Mouse (Mus musculus): Measurements from ENCODE around the gene Rai14. TPM values are rescaled to one million over a fixed set of nuclear protein-coding genes. Genes with fewer than 3 reads are reported as not detected.
A peak's percentile ranks its signal among the peaks of the same experiment; 100 is the strongest.

Rai14 gene
- polyA plus RNA-seq, 1 experiment from 2014 or later, result 13.8 TPM

DNA sequence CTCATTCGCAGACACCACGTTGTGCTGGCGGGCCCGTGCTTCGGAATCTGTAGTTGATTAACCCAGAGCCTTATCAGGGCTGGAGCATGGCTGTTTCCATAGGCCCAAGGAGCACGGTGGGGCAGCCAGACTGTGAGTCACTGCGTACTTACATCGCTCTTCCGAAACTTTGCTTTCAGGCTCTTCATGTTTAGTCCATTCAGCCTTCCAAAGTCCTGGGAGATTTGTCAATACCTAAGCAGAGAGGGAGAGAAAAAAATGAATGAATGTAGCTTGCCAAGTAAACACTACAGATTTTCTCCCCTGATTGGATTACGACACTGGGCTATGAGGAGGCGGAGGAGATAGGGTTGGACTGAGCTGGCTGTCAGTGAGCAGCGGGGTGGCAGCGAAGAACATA is 24.2 kb downstream of the Rai14 start:
- H3K27me3 ChIP-seq, result no peaks in the 10 kb centered on the region
- H3K9me3 ChIP-seq (replicated peaks), result no peaks in the 10 kb centered on the region
- no peaks in the 10 kb centered on the region for H3K36me3 ChIP-seq
- 42% methylated on average over 13 of the region's 13 CpGs for WGBS
- peaks cover 17% of the 10 kb centered on the region for H3K4me1 ChIP-seq (replicated peaks)
- peak overlapping the region; percentile 39 for H3K27ac ChIP-seq
- H3K4me3 ChIP-seq, result no peak overlapping the region
- ATAC-seq (replicated peaks; ENCODE audit: insufficient number of reproducible peaks, insufficient read depth, low FRiP score, low read depth), result peak; percentile 53; the same call in 1 of the 2 replicates
- peak overlapping the region; percentile 21 for H3K4me2 ChIP-seq
- no peak overlapping the region for H3K9ac ChIP-seq

DNA sequence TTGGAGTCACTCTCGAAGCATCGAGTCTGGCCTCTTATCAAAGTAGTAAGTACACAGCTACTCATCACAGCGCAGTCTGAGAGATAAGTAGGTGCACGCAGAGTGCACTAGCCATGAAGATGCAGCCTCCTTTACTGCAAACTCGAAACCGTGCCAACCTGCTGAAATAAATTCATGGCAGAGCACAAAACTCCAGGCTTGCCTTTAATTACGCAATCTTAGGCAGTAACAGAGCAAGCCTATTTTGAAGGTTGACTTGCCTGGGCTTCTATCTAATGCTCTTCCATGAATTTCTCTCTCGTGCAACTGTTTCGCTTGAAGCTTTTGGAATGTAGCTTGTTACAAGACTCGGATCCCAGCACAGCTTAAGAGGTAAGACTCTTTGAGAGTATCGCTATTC is 25.1 kb downstream of the Rai14 start:
- Histone ChIP-seq H3K27me3 (no peaks in the 10 kb centered on the region), H3K9me3 (replicated peaks) (no peaks in the 10 kb centered on the region), H3K9ac (no peak overlapping the region), H3K27ac (no peak overlapping the region), H3K4me1 (replicated peaks) (peaks cover 17% of the 10 kb centered on the region), H3K36me3 (no peaks in the 10 kb centered on the region), H3K4me2 (no peak overlapping the region), H3K4me3 (no peak overlapping the region)
- ATAC-seq (replicated peaks; ENCODE audit: insufficient number of reproducible peaks, insufficient read depth, low FRiP score, low read depth), result no peak
- WGBS, result 55% methylated on average over 11 of the region's 11 CpGs

DNA sequence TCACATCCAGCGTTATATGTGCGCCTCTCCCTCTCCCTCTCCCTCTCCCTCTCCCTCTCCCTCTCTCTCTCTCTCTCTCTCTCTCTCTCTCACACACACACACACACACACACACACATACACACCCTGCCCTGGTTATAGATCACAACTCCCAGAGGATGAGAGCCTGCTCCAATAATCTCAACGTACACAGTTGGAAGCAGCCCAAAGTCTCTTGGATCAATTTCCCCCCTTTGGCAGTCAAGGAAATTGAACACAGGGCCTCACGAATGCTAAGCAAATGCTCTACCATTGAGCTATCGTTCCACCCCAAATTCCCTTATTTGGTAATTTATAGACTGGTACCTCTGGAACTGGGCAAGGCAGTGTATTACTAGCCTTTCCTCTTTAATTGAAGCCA is 25.7 kb downstream of the Rai14 start:
- H3K27me3 ChIP-seq, result no peaks in the 10 kb centered on the region
- no peak overlapping the region for H3K9ac ChIP-seq
- no peaks in the 10 kb centered on the region for H3K36me3 ChIP-seq
- H3K4me2 ChIP-seq, result no peak overlapping the region
- ATAC-seq (replicated peaks; ENCODE audit: insufficient number of reproducible peaks, insufficient read depth, low FRiP score, low read depth), result no peak
- WGBS, result 69% methylated on average over 5 of the region's 5 CpGs
- H3K27ac ChIP-seq, result no peak overlapping the region
- no peaks in the 10 kb centered on the region for H3K9me3 ChIP-seq (replicated peaks)
- H3K4me3 ChIP-seq, result no peak overlapping the region
- H3K4me1 ChIP-seq (replicated peaks), result peaks cover 17% of the 10 kb centered on the region

DNA sequence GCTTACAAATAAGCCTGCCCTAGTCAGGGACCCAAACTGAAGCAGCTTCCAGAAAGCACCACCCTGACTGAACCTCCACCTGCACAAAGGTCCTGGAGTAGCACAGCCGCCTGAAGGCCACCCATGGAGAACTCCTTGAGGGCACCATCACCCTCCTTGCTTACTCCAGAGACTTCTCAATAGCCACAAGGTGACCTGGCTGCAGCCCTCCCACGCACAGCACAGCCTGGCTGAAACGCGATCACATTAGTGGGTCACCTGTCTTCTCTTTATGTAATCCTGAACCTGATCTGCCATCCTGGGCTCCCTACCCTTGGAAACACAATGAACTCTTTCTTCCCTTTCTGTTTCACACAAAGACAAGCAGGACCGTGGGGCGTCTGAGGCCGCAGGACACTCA is 27.1 kb downstream of the Rai14 start:
- Histone ChIP-seq H3K9ac (no peak overlapping the region), H3K27ac (no peak overlapping the region), H3K4me1 (replicated peaks) (peaks cover 17% of the 10 kb centered on the region), H3K4me2 (no peak overlapping the region), H3K4me3 (no peak overlapping the region), H3K9me3 (replicated peaks) (no peaks in the 10 kb centered on the region), H3K36me3 (no peaks in the 10 kb centered on the region), H3K27me3 (no peaks in the 10 kb centered on the region)
- ATAC-seq (replicated peaks; ENCODE audit: insufficient number of reproducible peaks, insufficient read depth, low FRiP score, low read depth), result no peak
- WGBS, result 83% methylated on average over 7 of the region's 7 CpGs

DNA sequence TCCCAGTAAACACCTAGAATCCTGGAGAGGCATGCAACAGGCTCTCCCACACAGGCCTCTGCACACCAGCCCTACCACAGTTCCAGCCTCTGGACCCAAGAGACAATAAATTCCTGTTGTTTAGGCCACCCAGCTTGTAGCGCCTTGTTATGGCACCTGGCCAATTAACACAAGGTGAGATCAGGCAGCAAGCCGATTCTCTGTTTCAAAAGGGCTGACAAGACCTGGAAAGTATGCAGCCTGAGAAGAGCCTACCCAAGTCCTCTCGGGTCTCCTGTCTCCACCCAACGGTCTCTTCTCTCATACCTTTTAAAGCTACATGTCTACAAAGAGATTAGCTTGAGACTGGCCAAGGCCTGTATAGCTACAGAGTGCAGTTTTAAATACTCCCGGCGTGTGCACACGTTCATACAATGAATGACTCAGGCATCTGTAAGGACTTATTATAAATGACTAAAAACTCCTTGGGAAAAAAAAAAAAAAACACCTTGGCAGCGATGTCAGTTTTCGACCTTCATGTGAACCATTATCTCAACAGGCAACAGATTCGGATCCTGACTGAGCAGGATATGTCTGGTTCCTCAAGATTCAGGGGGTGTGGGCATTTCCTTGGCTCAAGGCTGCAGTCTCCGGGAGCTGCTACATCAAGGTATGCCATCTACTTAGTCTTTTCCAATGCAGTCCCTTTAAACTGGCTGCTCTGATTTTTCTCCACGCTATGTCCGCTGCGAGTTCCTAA is 28.6 kb downstream of the Rai14 start:
- Histone ChIP-seq H3K4me2 (no peak overlapping the region), H3K27me3 (no peaks in the 10 kb centered on the region), H3K27ac (no peak overlapping the region; the same call in 1 of the 2 replicates), H3K4me3 (no peak overlapping the region), H3K4me1 (replicated peaks) (peaks cover 17% of the 10 kb centered on the region), H3K36me3 (no peaks in the 10 kb centered on the region), H3K9me3 (replicated peaks) (no peaks in the 10 kb centered on the region), H3K9ac (no peak overlapping the region)
- no peak for ATAC-seq (replicated peaks; ENCODE audit: insufficient number of reproducible peaks, insufficient read depth, low FRiP score, low read depth)
- 56% methylated on average over 14 of the region's 14 CpGs for WGBS

DNA sequence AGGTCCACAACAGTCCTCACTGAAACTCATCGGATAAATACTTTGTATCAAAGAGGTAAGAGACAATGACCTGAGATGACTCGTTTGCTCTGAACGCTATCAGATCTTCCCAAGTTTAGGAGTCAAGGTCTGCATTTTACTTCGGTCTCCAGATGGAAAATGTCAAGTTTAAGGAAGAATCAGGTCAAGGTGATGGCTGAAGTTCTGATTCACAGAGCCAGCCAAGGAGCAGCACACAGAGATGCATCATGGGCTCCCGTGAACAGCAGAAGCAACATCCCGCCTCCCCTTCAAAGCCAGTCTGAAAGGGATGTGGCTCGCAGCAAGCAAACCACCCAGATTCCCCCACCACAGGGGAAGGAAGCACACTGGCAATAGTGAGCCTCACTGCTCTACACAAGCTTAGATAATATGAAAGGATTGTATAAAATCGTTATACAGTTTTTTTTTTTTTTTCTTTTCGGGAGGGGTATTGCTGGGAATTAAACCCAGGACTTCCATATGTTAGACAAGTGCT is 30.7 kb downstream of the Rai14 start:
- no peaks in the 10 kb centered on the region for H3K36me3 ChIP-seq
- no peak overlapping the region for H3K4me3 ChIP-seq
- WGBS, result 80% methylated on average over 9 of the region's 9 CpGs
- no peak overlapping the region for H3K27ac ChIP-seq
- no peak overlapping the region for H3K4me2 ChIP-seq
- H3K4me1 ChIP-seq (replicated peaks), result peaks cover 10% of the 10 kb centered on the region
- no peak overlapping the region for H3K9ac ChIP-seq
- H3K9me3 ChIP-seq (replicated peaks), result no peaks in the 10 kb centered on the region
- H3K27me3 ChIP-seq, result no peaks in the 10 kb centered on the region
- ATAC-seq (replicated peaks; ENCODE audit: insufficient number of reproducible peaks, insufficient read depth, low FRiP score, low read depth), result no peak

DNA sequence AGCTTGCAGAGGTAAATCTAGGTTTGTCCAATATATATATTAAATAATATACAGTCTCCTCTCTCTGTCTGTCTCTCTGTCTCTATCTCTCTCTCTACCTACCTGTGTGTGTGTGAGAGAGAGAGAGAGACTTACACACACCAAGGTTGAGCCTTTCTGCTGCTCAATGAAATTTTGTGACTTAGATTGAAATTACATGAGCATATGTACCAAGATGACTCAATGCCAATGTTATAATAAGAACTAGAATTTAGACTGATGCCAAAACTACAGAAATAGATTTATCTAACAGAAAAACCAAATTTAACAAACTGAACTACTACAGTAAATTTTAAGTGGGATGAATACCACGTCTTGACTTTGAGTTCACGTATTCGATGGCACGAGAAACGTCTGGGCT is 33.9 kb downstream of the Rai14 start:
- H3K36me3 ChIP-seq, result no peaks in the 10 kb centered on the region
- H3K4me3 ChIP-seq, result no peak overlapping the region
- H3K9ac ChIP-seq, result no peak overlapping the region
- WGBS, result 81% methylated on average over 5 of the region's 5 CpGs
- no peaks in the 10 kb centered on the region for H3K9me3 ChIP-seq (replicated peaks)
- ATAC-seq (replicated peaks; ENCODE audit: insufficient number of reproducible peaks, insufficient read depth, low FRiP score, low read depth), result no peak
- H3K4me2 ChIP-seq, result no peak overlapping the region
- H3K27me3 ChIP-seq, result no peaks in the 10 kb centered on the region
- H3K27ac ChIP-seq, result no peak overlapping the region
- H3K4me1 ChIP-seq (replicated peaks), result peaks cover 3% of the 10 kb centered on the region

DNA sequence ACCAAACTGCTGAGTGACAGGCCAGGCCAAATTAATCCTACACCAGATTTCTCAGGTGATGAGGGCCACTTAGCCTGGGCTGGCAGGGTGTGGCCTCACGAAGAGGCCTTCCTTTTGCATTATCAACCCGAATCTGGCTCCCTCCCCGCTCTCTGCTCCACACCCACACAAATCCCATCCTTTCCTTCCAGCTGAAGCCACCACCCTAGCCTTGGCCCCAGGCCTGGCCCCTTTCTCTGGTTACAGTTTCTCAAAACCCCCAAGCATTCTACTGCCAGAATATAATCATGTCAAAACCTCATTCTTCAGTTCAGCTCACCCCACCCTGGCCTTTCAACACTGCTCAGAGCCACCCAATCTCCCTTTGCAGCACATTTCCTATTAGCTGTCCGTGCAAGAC is 34.9 kb downstream of the Rai14 start:
- Histone ChIP-seq H3K36me3 (no peaks in the 10 kb centered on the region), H3K27ac (no peak overlapping the region), H3K9me3 (replicated peaks) (no peaks in the 10 kb centered on the region), H3K4me3 (no peak overlapping the region), H3K4me1 (replicated peaks) (peaks cover 2% of the 10 kb centered on the region; the same call in 1 of the 2 replicates), H3K4me2 (no peak overlapping the region), H3K9ac (no peak overlapping the region), H3K27me3 (no peaks in the 10 kb centered on the region)
- ATAC-seq (replicated peaks; ENCODE audit: insufficient number of reproducible peaks, insufficient read depth, low FRiP score, low read depth), result no peak
- WGBS, result 56% methylated on average over 4 of the region's 4 CpGs

DNA sequence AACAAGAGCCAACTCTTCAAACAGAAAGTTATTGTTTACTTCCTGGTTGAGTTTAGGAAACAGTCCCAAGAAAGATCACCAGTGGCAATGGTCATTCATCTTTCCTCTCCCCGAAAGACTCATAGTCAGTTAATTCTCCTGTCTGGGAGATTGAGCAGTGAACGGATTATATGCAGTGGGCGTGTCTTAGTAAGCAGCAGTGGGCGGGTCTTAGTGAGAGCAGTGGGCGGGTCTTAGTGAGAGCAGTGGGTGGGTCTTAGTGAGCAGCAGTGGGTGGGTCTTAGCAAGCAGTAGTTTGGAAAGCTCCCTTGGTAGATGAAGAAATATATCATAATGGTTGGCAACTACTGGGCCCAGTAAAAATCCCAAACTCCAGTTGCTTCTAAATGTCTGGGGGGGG is 38.6 kb downstream of the Rai14 start:
- H3K27me3 ChIP-seq, result peaks cover 18% of the 10 kb centered on the region

DNA sequence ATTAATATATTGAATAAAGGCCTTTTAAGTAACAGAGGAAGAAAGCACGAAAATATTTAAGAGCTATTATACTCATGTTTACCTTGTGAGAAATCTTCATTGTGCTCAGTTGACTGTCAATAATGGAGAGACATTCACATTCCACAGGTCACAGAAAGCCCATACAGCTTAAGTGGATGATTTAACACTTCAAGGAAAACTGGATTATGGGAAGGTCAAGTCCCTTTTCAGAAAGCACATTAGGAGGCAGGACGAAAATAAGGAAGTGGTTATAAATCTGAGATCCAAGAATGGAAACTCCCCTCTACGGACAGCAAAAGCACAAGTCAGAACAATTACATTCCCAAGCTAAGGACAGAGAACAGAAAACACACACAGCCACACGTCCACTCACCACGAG is 41.5 kb downstream of the Rai14 start:
- H3K4me3 ChIP-seq, result no peak overlapping the region
- WGBS, result 56% methylated on average over 5 of the region's 5 CpGs
- H3K9me3 ChIP-seq (replicated peaks), result no peaks in the 10 kb centered on the region
- no peak overlapping the region; the same call in 1 of the 2 replicates for H3K27ac ChIP-seq
- H3K4me2 ChIP-seq, result no peak overlapping the region
- no peak overlapping the region for H3K9ac ChIP-seq
- no peaks in the 10 kb centered on the region for H3K36me3 ChIP-seq
- peaks cover 37% of the 10 kb centered on the region for H3K27me3 ChIP-seq
- peaks cover 25% of the 10 kb centered on the region for H3K4me1 ChIP-seq (replicated peaks)
- ATAC-seq (replicated peaks; ENCODE audit: insufficient number of reproducible peaks, insufficient read depth, low FRiP score, low read depth), result no peak

More for the DNA sequence above, 38.6 kb downstream of the Rai14 start:
- no peaks in the 10 kb centered on the region for H3K9me3 ChIP-seq (replicated peaks)
- no peak for ATAC-seq (replicated peaks; ENCODE audit: insufficient number of reproducible peaks, insufficient read depth, low FRiP score, low read depth)
- H3K27ac ChIP-seq, result no peak overlapping the region
- no peak overlapping the region for H3K4me2 ChIP-seq
- 78% methylated on average over 5 of the region's 5 CpGs for WGBS
- H3K9ac ChIP-seq, result no peak overlapping the region
- no peak overlapping the region for H3K4me3 ChIP-seq
- H3K4me1 ChIP-seq (replicated peaks), result peaks cover 17% of the 10 kb centered on the region
- H3K36me3 ChIP-seq, result no peaks in the 10 kb centered on the region

DNA sequence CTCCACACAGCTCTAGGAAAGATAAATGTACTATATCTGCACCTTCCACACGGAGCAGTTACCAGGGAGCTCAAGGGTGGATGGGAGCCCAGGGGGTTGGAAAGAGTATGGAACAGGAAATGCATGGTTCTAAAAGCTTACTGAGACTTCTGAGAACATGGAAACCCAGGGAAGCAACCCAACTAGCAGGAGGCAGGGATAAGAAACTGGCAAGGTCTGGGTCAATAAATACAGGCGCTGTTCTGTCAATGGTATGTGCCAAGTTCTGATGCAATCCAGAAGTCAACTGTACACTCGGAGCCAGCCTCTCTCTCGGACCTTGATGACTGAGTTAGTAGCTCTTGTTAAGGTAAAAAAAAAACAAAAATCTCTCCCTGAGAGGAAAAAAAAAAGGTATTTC is 42.6 kb downstream of the Rai14 start:
- Histone ChIP-seq H3K27ac (peak overlapping the region; percentile 26; the same call in 1 of the 2 replicates), H3K9me3 (replicated peaks) (no peaks in the 10 kb centered on the region), H3K4me1 (replicated peaks) (peaks cover 34% of the 10 kb centered on the region), H3K9ac (no peak overlapping the region), H3K4me3 (no peak overlapping the region), H3K27me3 (peaks cover 37% of the 10 kb centered on the region), H3K4me2 (no peak overlapping the region), H3K36me3 (no peaks in the 10 kb centered on the region)
- peak; percentile 53; the same call in 1 of the 2 replicates for ATAC-seq (replicated peaks; ENCODE audit: insufficient number of reproducible peaks, insufficient read depth, low FRiP score, low read depth)
- 33% methylated on average over 4 of the region's 4 CpGs for WGBS

DNA sequence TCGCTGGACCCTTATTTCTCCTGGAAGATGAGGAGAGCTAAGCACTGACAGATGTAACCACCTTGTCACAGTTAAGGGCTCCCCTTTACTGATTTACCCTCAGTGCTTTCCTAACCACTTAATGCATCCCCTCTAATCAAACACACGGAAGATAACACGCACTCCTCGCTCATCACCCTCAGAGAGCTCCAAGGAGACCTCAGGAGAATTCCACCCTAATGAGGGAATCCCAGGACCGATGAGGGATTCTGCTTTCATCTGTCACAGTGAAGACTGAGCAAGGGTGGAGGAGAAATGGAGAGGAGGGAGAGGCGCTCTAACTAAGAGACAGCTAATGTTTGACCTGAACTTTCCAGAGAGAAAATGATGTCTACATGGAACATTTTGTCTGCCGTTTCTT is 44.3 kb downstream of the Rai14 start:
- Histone ChIP-seq H3K4me2 (no peak overlapping the region), H3K36me3 (no peaks in the 10 kb centered on the region), H3K27ac (no peak overlapping the region), H3K9ac (no peak overlapping the region), H3K4me1 (replicated peaks) (peaks cover 36% of the 10 kb centered on the region), H3K9me3 (replicated peaks) (no peaks in the 10 kb centered on the region), H3K4me3 (no peak overlapping the region), H3K27me3 (peaks cover 37% of the 10 kb centered on the region)
- WGBS, result 49% methylated on average over 7 of the region's 7 CpGs
- no peak for ATAC-seq (replicated peaks; ENCODE audit: insufficient number of reproducible peaks, insufficient read depth, low FRiP score, low read depth)

Data from heart, embryonic 15.5 days (tissue).